Mouse (Mus musculus): ENCODE measurements at regions not wholly inside any gene's neighbourhood (a gene's known extent, or its start where the extent isn't known, plus 50 kb on each side); places are given as distances from the start of the nearest gene placed in this dataset.

- Histone ChIP-seq H3K9me3 (ENCODE audit: low read length) (peaks cover 2% of the 10 kb centered on the region; the same call in 1 of the 2 replicates), H3K36me3 (ENCODE audit: insufficient read depth) (no peaks in the 10 kb centered on the region), H3K4me3 (ENCODE audit: low read depth, low read length) (no peak overlapping the region), H3K4me1 (ENCODE audit: insufficient read depth) (no peaks in the 10 kb centered on the region), H3K4me2 (ENCODE audit: low read depth) (no peak overlapping the region), H3K9ac (no peak overlapping the region), H3K27me3 (ENCODE audit: insufficient read depth, low read length) (no peaks in the 10 kb centered on the region), H3K27ac (ENCODE audit: low read depth, low read length) (no peak overlapping the region)
- ATAC-seq (no peak), DNase-seq (no peak)
- no peak for TF ChIP-seq CTCF (IDR thresholded peaks at IDR 0.05; ENCODE audit: low read depth)
- WGBS = 92% methylated on average over 14 of the region's 14 CpGs
Observed at GRCm38 (mm10) chr19:55011341-55011740, 115.7 kb downstream of the Gpam start.

- ATAC-seq (no peak), DNase-seq (no peak)
- no peak overlapping the region for H3K9ac ChIP-seq
- no peak for TF ChIP-seq CTCF (IDR thresholded peaks at IDR 0.05; ENCODE audit: low read depth)
- H3K9me3 ChIP-seq (ENCODE audit: low read length) = peaks cover 5% of the 10 kb centered on the region; the same call in 1 of the 2 replicates
- no peak overlapping the region for H3K4me3 ChIP-seq (ENCODE audit: low read depth, low read length)
- 88% methylated on average over 3 of the region's 3 CpGs for WGBS
- no peak overlapping the region for H3K27ac ChIP-seq (ENCODE audit: low read depth, low read length)
- no peaks in the 10 kb centered on the region for H3K27me3 ChIP-seq (ENCODE audit: insufficient read depth, low read length)
- no peaks in the 10 kb centered on the region for H3K36me3 ChIP-seq (ENCODE audit: insufficient read depth)
- H3K4me2 ChIP-seq (ENCODE audit: low read depth) = no peak overlapping the region
- no peaks in the 10 kb centered on the region for H3K4me1 ChIP-seq (ENCODE audit: insufficient read depth)
Observed at GRCm38 (mm10) chr19:55008463-55009146, 118.4 kb downstream of the Gpam start.

- WGBS = 72% methylated on average over 3 of the region's 3 CpGs
- H3K9me3 ChIP-seq (ENCODE audit: low read length) = no peaks in the 10 kb centered on the region
- no peaks in the 10 kb centered on the region for H3K36me3 ChIP-seq (ENCODE audit: insufficient read depth)
Observed at GRCm38 (mm10) chr19:54989982-54990381, 137.1 kb downstream of the Gpam start.

GRCm38 (mm10) chr19:54984541-54984940, 142.5 kb downstream of the Gpam start:
- no peak for DNase-seq
- Histone ChIP-seq H3K27ac (ENCODE audit: low read depth, low read length) (no peak overlapping the region), H3K4me2 (ENCODE audit: low read depth) (no peak overlapping the region), H3K9me3 (ENCODE audit: low read length) (no peaks in the 10 kb centered on the region), H3K4me3 (ENCODE audit: low read depth, low read length) (no peak overlapping the region), H3K36me3 (ENCODE audit: insufficient read depth) (no peaks in the 10 kb centered on the region), H3K27me3 (ENCODE audit: insufficient read depth, low read length) (no peaks in the 10 kb centered on the region), H3K4me1 (ENCODE audit: insufficient read depth) (no peaks in the 10 kb centered on the region), H3K9ac (no peak overlapping the region)
- 93% methylated on average over 2 of the region's 2 CpGs for WGBS
- ATAC-seq = no peak
- TF ChIP-seq CTCF (IDR thresholded peaks at IDR 0.05; ENCODE audit: low read depth) = no peak

More at GRCm38 (mm10) chr19:54989982-54990381, 137.1 kb downstream of the Gpam start:
- Histone ChIP-seq H3K4me3 (ENCODE audit: low read depth, low read length) (no peak overlapping the region), H3K27ac (ENCODE audit: low read depth, low read length) (no peak overlapping the region), H3K4me1 (ENCODE audit: insufficient read depth) (no peaks in the 10 kb centered on the region), H3K9ac (no peak overlapping the region), H3K4me2 (ENCODE audit: low read depth) (no peak overlapping the region), H3K27me3 (ENCODE audit: insufficient read depth, low read length) (no peaks in the 10 kb centered on the region)
- ATAC-seq (no peak), DNase-seq (no peak)
- no peak for TF ChIP-seq CTCF (IDR thresholded peaks at IDR 0.05; ENCODE audit: low read depth)

GRCm38 (mm10) chr19:54982801-54983200, 144.2 kb downstream of the Gpam start:
- H3K9ac ChIP-seq = no peak overlapping the region
- H3K4me3 ChIP-seq (ENCODE audit: low read depth, low read length) = no peak overlapping the region
- H3K9me3 ChIP-seq (ENCODE audit: low read length) = no peaks in the 10 kb centered on the region
- ATAC-seq (no peak), DNase-seq (no peak)
- no peak overlapping the region for H3K27ac ChIP-seq (ENCODE audit: low read depth, low read length)
- WGBS = 70% methylated on average over 4 of the region's 4 CpGs
- H3K27me3 ChIP-seq (ENCODE audit: insufficient read depth, low read length) = no peaks in the 10 kb centered on the region
- no peak for TF ChIP-seq CTCF (IDR thresholded peaks at IDR 0.05; ENCODE audit: low read depth)
- H3K36me3 ChIP-seq (ENCODE audit: insufficient read depth) = no peaks in the 10 kb centered on the region
- no peaks in the 10 kb centered on the region for H3K4me1 ChIP-seq (ENCODE audit: insufficient read depth)
- H3K4me2 ChIP-seq (ENCODE audit: low read depth) = no peak overlapping the region

- Histone ChIP-seq H3K9me3 (ENCODE audit: low read length) (no peaks in the 10 kb centered on the region), H3K4me3 (ENCODE audit: low read depth, low read length) (no peak overlapping the region), H3K9ac (no peak overlapping the region), H3K4me2 (ENCODE audit: low read depth) (no peak overlapping the region), H3K4me1 (ENCODE audit: insufficient read depth) (no peaks in the 10 kb centered on the region), H3K36me3 (ENCODE audit: insufficient read depth) (no peaks in the 10 kb centered on the region), H3K27me3 (ENCODE audit: insufficient read depth, low read length) (no peaks in the 10 kb centered on the region), H3K27ac (ENCODE audit: low read depth, low read length) (no peak overlapping the region)
- TF ChIP-seq CTCF (IDR thresholded peaks at IDR 0.05; ENCODE audit: low read depth) = no peak
- DNase-seq (no peak), ATAC-seq (no peak)
- 40% methylated on average over 6 of the region's 6 CpGs for WGBS
Observed at GRCm38 (mm10) chr19:54971440-54972211, 155.4 kb downstream of the Gpam start.

GRCm38 (mm10) chr19:54958328-54958727, 168.7 kb downstream of the Gpam start:
- no peak overlapping the region for H3K4me2 ChIP-seq (ENCODE audit: low read depth)
- H3K27me3 ChIP-seq (ENCODE audit: insufficient read depth, low read length) = no peaks in the 10 kb centered on the region
- no peak overlapping the region for H3K4me3 ChIP-seq (ENCODE audit: low read depth, low read length)
- 85% methylated on average over 5 of the region's 5 CpGs for WGBS
- no peak for TF ChIP-seq CTCF (IDR thresholded peaks at IDR 0.05; ENCODE audit: low read depth)
- H3K9ac ChIP-seq = no peak overlapping the region
- no peaks in the 10 kb centered on the region for H3K36me3 ChIP-seq (ENCODE audit: insufficient read depth)
- H3K9me3 ChIP-seq (ENCODE audit: low read length) = no peaks in the 10 kb centered on the region
- H3K27ac ChIP-seq (ENCODE audit: low read depth, low read length) = no peak overlapping the region
- ATAC-seq (no peak), DNase-seq (no peak)
- no peaks in the 10 kb centered on the region for H3K4me1 ChIP-seq (ENCODE audit: insufficient read depth)

Data from forebrain, postnatal 0 days (tissue).